Mouse (Mus musculus) spleen, adult 10 weeks (tissue): ENCODE results near the gene Zc3hav1. TPM values are rescaled to one million over a fixed set of nuclear protein-coding genes. Genes with fewer than 3 reads are reported as not detected.

Experiments
- polyA plus RNA-seq: library from polyadenylated mRNA; stranded (reverse); fragments of 350-450 nt; fragmentation: Illumina TruSeq; extraction: RNeasy Lipid Tissue Mini Kit (QIAGEN cat#74804); gene quantifications from one replicate; pipeline ENCODE4 v1.2.3, GENCODE M21; 2015; ENCODE audit warnings: low replicate concordance; ENCODE audit not compliant: insufficient read depth

Gene Zc3hav1
- 149 TPM for polyA plus RNA-seq

DNA sequence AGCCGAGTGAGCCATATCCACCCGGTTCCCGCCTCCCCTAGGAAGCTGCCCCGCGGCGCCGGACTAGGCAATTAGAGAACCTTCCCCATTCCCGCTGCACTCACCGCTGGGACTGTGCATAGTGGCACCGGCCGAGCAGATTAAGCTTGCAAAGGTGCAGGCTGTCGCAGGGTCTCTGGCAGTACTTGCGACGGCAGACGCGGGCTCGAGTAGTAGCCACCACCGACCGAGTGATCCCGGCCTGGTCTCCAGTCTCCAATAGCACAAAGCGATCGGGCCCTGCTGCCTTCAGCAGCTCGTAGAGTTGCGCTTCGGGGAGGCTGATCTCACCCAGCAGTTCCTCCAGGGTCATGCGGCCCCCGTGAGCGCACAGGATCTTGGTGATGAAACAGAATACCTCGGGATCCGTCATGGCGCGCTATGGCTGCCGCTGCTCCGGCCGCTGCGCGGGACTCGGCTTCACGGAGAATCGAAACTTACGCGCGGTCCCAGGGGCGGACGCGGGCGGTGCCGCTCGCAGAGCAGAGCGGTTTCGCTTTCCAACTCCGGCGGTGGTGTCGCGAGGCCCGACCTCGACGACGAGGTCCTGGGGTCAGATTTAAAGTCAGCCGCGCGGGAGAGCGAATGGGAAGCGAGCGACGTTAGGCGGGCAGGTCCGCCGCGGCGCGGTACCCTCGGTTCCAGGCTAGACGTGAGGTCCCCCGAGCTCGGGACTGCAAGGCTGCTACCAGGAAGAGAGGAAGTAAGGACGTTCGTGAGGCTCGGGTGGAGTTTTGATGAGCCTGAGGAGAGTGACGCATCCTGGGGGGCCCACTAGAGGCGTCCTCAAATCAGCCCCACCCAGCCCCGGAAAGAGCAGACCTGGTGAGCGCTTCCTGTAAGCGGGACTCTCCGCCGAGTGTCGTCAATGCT, at the start of gene Zc3hav1:
Gene Zc3hav1, minus strand, starts transcription at position 793 of the 912 bp plus-strand sequence.

GRCm38 (mm10) chr6:38381129-38381771, 26.8 kb upstream of the Zc3hav1 start, which contains the start of gene Ttc26:
TSS of gene Ttc26 (plus strand) at chr6:38381469.

GRCm38 (mm10) chr6:38298761-38299401, 55.5 kb downstream of the Zc3hav1 start, which contains the start of gene Zc3hav1l:
TSS of gene Zc3hav1l (minus strand) at chr6:38299259.

Other genes starting within 250 kb of the Zc3hav1 start
- not detected for gene Tmem213, start 245.3 kb downstream of the Zc3hav1 start, polyA plus RNA-seq
- 0.44 TPM for gene Atp6v0a4, start 230.0 kb downstream of the Zc3hav1 start, polyA plus RNA-seq
- 0.33 TPM for gene D630045J12Rik, start 100.6 kb downstream of the Zc3hav1 start, polyA plus RNA-seq
- 3.9 TPM for gene Zc3hav1l, start 55.3 kb downstream of the Zc3hav1 start, polyA plus RNA-seq
- 0.58 TPM for gene Ttc26, start 26.9 kb upstream of the Zc3hav1 start, polyA plus RNA-seq
- 37.8 TPM for gene Ubn2, start 79.3 kb upstream of the Zc3hav1 start, polyA plus RNA-seq
- gene Fmc1, start 178.9 kb upstream of the Zc3hav1 start, polyA plus RNA-seq, result 14.9 TPM
- 465 TPM for gene Luc7l2, start 196.7 kb upstream of the Zc3hav1 start, polyA plus RNA-seq